Mouse (Mus musculus): Measurements from ENCODE around the gene Hspa5.

DNA sequence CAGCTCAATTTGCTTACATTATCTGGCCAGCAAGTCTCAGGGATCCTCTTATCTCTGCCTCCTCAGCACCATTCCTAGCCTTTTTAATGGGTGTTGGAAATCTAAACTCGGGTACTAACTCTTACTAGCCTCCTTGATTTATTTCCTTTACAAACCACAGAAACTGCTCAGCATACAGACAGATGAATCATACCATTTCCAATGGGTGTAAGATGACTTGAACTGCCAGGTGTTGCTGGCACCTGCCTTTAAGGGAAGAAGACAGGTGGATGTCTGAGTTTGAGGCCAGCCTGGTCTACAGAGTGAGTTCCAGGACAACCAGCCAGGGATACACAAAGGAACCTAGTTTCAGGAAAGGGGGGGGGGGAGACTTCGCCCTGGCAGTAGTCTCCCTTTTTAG lies 36.3 kb downstream of the Hspa5 start:
- TF ChIP-seq POLR2A (IDR thresholded peaks at IDR 0.05; ENCODE audit: borderline replicate concordance, extremely low read depth, insufficient read depth, insufficient read length, poor library complexity, severe bottlenecking) (no peak), CTCF (IDR thresholded peaks at IDR 0.05; ENCODE audit: borderline replicate concordance, extremely low read depth, insufficient read depth, insufficient read length) (no peak)

Data from brain, embryonic 14.5 days (tissue).